Mouse (Mus musculus): ENCODE data around the gene Pla2g3.

GRCm38 (mm10) chr11:3502459-3503072, 14.5 kb downstream of the Pla2g3 start:
- TF ChIP-seq CTCF (IDR thresholded peaks at IDR 0.05; ENCODE audit: low read depth) (no peak), EP300 (IDR thresholded peaks at IDR 0.05; ENCODE audit: low read depth) (no peak)
